Mouse (Mus musculus): ENCODE measurements at regions not wholly inside any gene's neighbourhood (a gene's known extent, or its start where the extent isn't known, plus 50 kb on each side); places are given as distances from the start of the nearest gene placed in this dataset.
"Not testable (repeated sequence)": the region's sequence is repeated elsewhere in the genome, so short reads cannot be mapped to it uniquely, and the experiment has no call there.

GRCm38 (mm10) chr2:171920960-171921359, 122.3 kb downstream of the Cbln4 start:
- Histone ChIP-seq H3K36me3 (ENCODE audit: control insufficient read depth, insufficient read depth, low read length, poor library complexity, severe bottlenecking) (no peaks in the 10 kb centered on the region), H3K9me3 (replicated peaks; ENCODE audit: control insufficient read depth, insufficient read depth, low read length, poor library complexity, severe bottlenecking) (no peaks in the 10 kb centered on the region), H3K9ac (ENCODE audit: low read depth, poor library complexity, severe bottlenecking) (no peak overlapping the region), H3K27ac (ENCODE audit: insufficient read depth, low read length) (no peak overlapping the region), H3K4me3 (ENCODE audit: low read depth, low read length) (no peak overlapping the region), H3K4me1 (ENCODE audit: control insufficient read depth, insufficient read depth, low read length) (no peaks in the 10 kb centered on the region), H3K27me3 (ENCODE audit: control insufficient read depth, insufficient read depth, low read length, poor library complexity, severe bottlenecking) (no peaks in the 10 kb centered on the region)
- no peak for TF ChIP-seq EP300 (IDR thresholded peaks at IDR 0.05; ENCODE audit: insufficient read depth, low read depth, low read length)
- no peak for TF ChIP-seq POLR2A (IDR thresholded peaks at IDR 0.05; ENCODE audit: insufficient read depth, low read length)
- TF ChIP-seq CTCF (IDR thresholded peaks at IDR 0.05; ENCODE audit: low read depth, low read length): no peak

- H3K27me3 ChIP-seq (ENCODE audit: control insufficient read depth, insufficient read depth, low read length, poor library complexity, severe bottlenecking): no peaks in the 10 kb centered on the region
- no peak overlapping the region for H3K9ac ChIP-seq (ENCODE audit: low read depth, poor library complexity, severe bottlenecking)
- no peaks in the 10 kb centered on the region for H3K36me3 ChIP-seq (ENCODE audit: control insufficient read depth, insufficient read depth, low read length, poor library complexity, severe bottlenecking)
- 0 out of 2 replicates have a peak, but pooled peaks cover 6% of the 10 kb centered on the region for H3K9me3 ChIP-seq (replicated peaks; ENCODE audit: control insufficient read depth, insufficient read depth, low read length, poor library complexity, severe bottlenecking)
- H3K4me3 ChIP-seq (ENCODE audit: low read depth, low read length): no peak overlapping the region
- H3K27ac ChIP-seq (ENCODE audit: insufficient read depth, low read length): no peak overlapping the region
- no peaks in the 10 kb centered on the region for H3K4me1 ChIP-seq (ENCODE audit: control insufficient read depth, insufficient read depth, low read length)
- TF ChIP-seq POLR2A (IDR thresholded peaks at IDR 0.05; ENCODE audit: insufficient read depth, low read length) (no peak), CTCF (IDR thresholded peaks at IDR 0.05; ENCODE audit: low read depth, low read length) (no peak), EP300 (IDR thresholded peaks at IDR 0.05; ENCODE audit: insufficient read depth, low read depth, low read length) (no peak)
Measured at GRCm38 (mm10) chr2:171887306-171887705, 156.0 kb downstream of the Cbln4 start.

GRCm38 (mm10) chr2:171879238-171879960, 163.9 kb downstream of the Cbln4 start:
- H3K9ac ChIP-seq (ENCODE audit: low read depth, poor library complexity, severe bottlenecking); H3K27me3 ChIP-seq (ENCODE audit: control insufficient read depth, insufficient read depth, low read length, poor library complexity, severe bottlenecking); H3K36me3 ChIP-seq (ENCODE audit: control insufficient read depth, insufficient read depth, low read length, poor library complexity, severe bottlenecking); H3K4me3 ChIP-seq (ENCODE audit: low read depth, low read length); H3K4me1 ChIP-seq (ENCODE audit: control insufficient read depth, insufficient read depth, low read length): not testable (repeated sequence)
- peaks cover 17% of the 10 kb centered on the region for H3K9me3 ChIP-seq (replicated peaks; ENCODE audit: control insufficient read depth, insufficient read depth, low read length, poor library complexity, severe bottlenecking)
- peak overlapping the region; percentile 58; the same call in 1 of the 2 replicates for H3K27ac ChIP-seq (ENCODE audit: insufficient read depth, low read length)

GRCm38 (mm10) chr2:171867550-171867949, 175.7 kb downstream of the Cbln4 start:
- Histone ChIP-seq H3K9me3 (replicated peaks; ENCODE audit: control insufficient read depth, insufficient read depth, low read length, poor library complexity, severe bottlenecking) (no peaks in the 10 kb centered on the region), H3K4me3 (ENCODE audit: low read depth, low read length) (no peak overlapping the region), H3K36me3 (ENCODE audit: control insufficient read depth, insufficient read depth, low read length, poor library complexity, severe bottlenecking) (no peaks in the 10 kb centered on the region), H3K4me1 (ENCODE audit: control insufficient read depth, insufficient read depth, low read length) (no peaks in the 10 kb centered on the region), H3K27me3 (ENCODE audit: control insufficient read depth, insufficient read depth, low read length, poor library complexity, severe bottlenecking) (no peaks in the 10 kb centered on the region), H3K27ac (ENCODE audit: insufficient read depth, low read length) (no peak overlapping the region), H3K9ac (ENCODE audit: low read depth, poor library complexity, severe bottlenecking) (no peak overlapping the region)
- TF ChIP-seq EP300 (IDR thresholded peaks at IDR 0.05; ENCODE audit: insufficient read depth, low read depth, low read length) (no peak), POLR2A (IDR thresholded peaks at IDR 0.05; ENCODE audit: insufficient read depth, low read length) (no peak), CTCF (IDR thresholded peaks at IDR 0.05; ENCODE audit: low read depth, low read length) (no peak)

- Histone ChIP-seq H3K36me3 (ENCODE audit: control insufficient read depth, insufficient read depth, low read length, poor library complexity, severe bottlenecking) (no peaks in the 10 kb centered on the region), H3K4me1 (ENCODE audit: control insufficient read depth, insufficient read depth, low read length) (no peaks in the 10 kb centered on the region), H3K9me3 (replicated peaks; ENCODE audit: control insufficient read depth, insufficient read depth, low read length, poor library complexity, severe bottlenecking) (no peaks in the 10 kb centered on the region), H3K4me3 (ENCODE audit: low read depth, low read length) (no peak overlapping the region), H3K27ac (ENCODE audit: insufficient read depth, low read length) (no peak overlapping the region), H3K9ac (ENCODE audit: low read depth, poor library complexity, severe bottlenecking) (no peak overlapping the region), H3K27me3 (ENCODE audit: control insufficient read depth, insufficient read depth, low read length, poor library complexity, severe bottlenecking) (no peaks in the 10 kb centered on the region)
- TF ChIP-seq POLR2A (IDR thresholded peaks at IDR 0.05; ENCODE audit: insufficient read depth, low read length): no peak
- TF ChIP-seq EP300 (IDR thresholded peaks at IDR 0.05; ENCODE audit: insufficient read depth, low read depth, low read length): no peak
- TF ChIP-seq CTCF (IDR thresholded peaks at IDR 0.05; ENCODE audit: low read depth, low read length): no peak
Measured at GRCm38 (mm10) chr2:171864376-171864965, 178.8 kb downstream of the Cbln4 start.

GRCm38 (mm10) chr2:171862626-171863025, 180.6 kb downstream of the Cbln4 start:
- TF ChIP-seq CTCF (IDR thresholded peaks at IDR 0.05; ENCODE audit: low read depth, low read length) (no peak), EP300 (IDR thresholded peaks at IDR 0.05; ENCODE audit: insufficient read depth, low read depth, low read length) (no peak), POLR2A (IDR thresholded peaks at IDR 0.05; ENCODE audit: insufficient read depth, low read length) (no peak)
- H3K9ac ChIP-seq (ENCODE audit: low read depth, poor library complexity, severe bottlenecking): no peak overlapping the region
- H3K27me3 ChIP-seq (ENCODE audit: control insufficient read depth, insufficient read depth, low read length, poor library complexity, severe bottlenecking): no peaks in the 10 kb centered on the region
- no peak overlapping the region for H3K27ac ChIP-seq (ENCODE audit: insufficient read depth, low read length)
- no peaks in the 10 kb centered on the region for H3K9me3 ChIP-seq (replicated peaks; ENCODE audit: control insufficient read depth, insufficient read depth, low read length, poor library complexity, severe bottlenecking)
- H3K4me1 ChIP-seq (ENCODE audit: control insufficient read depth, insufficient read depth, low read length): no peaks in the 10 kb centered on the region
- no peaks in the 10 kb centered on the region for H3K36me3 ChIP-seq (ENCODE audit: control insufficient read depth, insufficient read depth, low read length, poor library complexity, severe bottlenecking)
- no peak overlapping the region for H3K4me3 ChIP-seq (ENCODE audit: low read depth, low read length)

All from ES-Bruce4 (cell line).